Mouse (Mus musculus) activated CD4-positive, CD25-positive, alpha-beta regulatory T cell, adult 4 months (primary cell): ENCODE results near the gene Nat8f5. TPM values are rescaled to one million over a fixed set of nuclear protein-coding genes. Genes with fewer than 3 reads are reported as not detected.
"Not testable (repeated sequence)": the region's sequence is repeated elsewhere in the genome, so short reads cannot be mapped to it uniquely, and the experiment has no call there.

Experiments used
- ATAC-seq: one replicate; pipeline ENCODE4 v1.8.0; 2017
- polyA plus RNA-seq, 2 experiments: library from polyadenylated mRNA; unstranded; fragments of 100-300 nt; shearing (Covaris generic); gene quantifications; one replicate each; pipeline ENCODE4 v1.2.1; 2017

Gene Nat8f5
- not detected for polyA plus RNA-seq

GRCm38 (mm10) chr6:85820837-85821236 is at the start of gene Nat8f5, which contains the start of gene Nat8f6:
Gene Nat8f5 (minus strand): TSS chr6:85820972.
Gene Nat8f6 (minus strand): TSS chr6:85820954.
- no peak for ATAC-seq

- not testable (repeated sequence) for ATAC-seq
These were observed 48.2 kb upstream of the Nat8f5 start, which contains the start of gene Nat8f2 for GRCm38 (mm10) chr6:85869006-85869405. Gene Nat8f2 (minus strand): TSS chr6:85869158.

GRCm38 (mm10) chr6:85867726-85868690 is 47.2 kb upstream of the Nat8f5 start:
- ATAC-seq: no peak

GRCm38 (mm10) chr6:85866995-85867394 is 46.2 kb upstream of the Nat8f5 start:
- ATAC-seq: not testable (repeated sequence)

- not testable (repeated sequence) for ATAC-seq
These were observed 45.4 kb upstream of the Nat8f5 start for GRCm38 (mm10) chr6:85866166-85866565.

GRCm38 (mm10) chr6:85864900-85865639 is 44.3 kb upstream of the Nat8f5 start:
- ATAC-seq: not testable (repeated sequence)

- ATAC-seq: no peak
These were observed 43.1 kb upstream of the Nat8f5 start for GRCm38 (mm10) chr6:85863840-85864239.

- no peak for ATAC-seq
These were observed 42.4 kb upstream of the Nat8f5 start for GRCm38 (mm10) chr6:85863136-85863535.

- ATAC-seq: no peak
These were observed 41.8 kb upstream of the Nat8f5 start for GRCm38 (mm10) chr6:85862565-85862964.

- no peak for ATAC-seq
These were observed 40.5 kb upstream of the Nat8f5 start for GRCm38 (mm10) chr6:85861247-85861646.

GRCm38 (mm10) chr6:85856194-85856678 is 35.5 kb upstream of the Nat8f5 start:
- no peak for ATAC-seq

GRCm38 (mm10) chr6:85853481-85853880 is 32.7 kb upstream of the Nat8f5 start:
- ATAC-seq: no peak

- ATAC-seq: no peak
These were observed 30.4 kb upstream of the Nat8f5 start for GRCm38 (mm10) chr6:85851062-85851773.

GRCm38 (mm10) chr6:85849240-85849639 is 28.5 kb upstream of the Nat8f5 start:
- no peak for ATAC-seq

GRCm38 (mm10) chr6:85848140-85848539 is 27.4 kb upstream of the Nat8f5 start:
- no peak for ATAC-seq

GRCm38 (mm10) chr6:85846921-85847320 is 26.1 kb upstream of the Nat8f5 start:
- no peak for ATAC-seq

GRCm38 (mm10) chr6:85843677-85844458 is 23.1 kb upstream of the Nat8f5 start:
- not testable (repeated sequence) for ATAC-seq

GRCm38 (mm10) chr6:85839982-85840381 is 19.2 kb upstream of the Nat8f5 start:
- ATAC-seq: no peak

GRCm38 (mm10) chr6:85838674-85839073 is 17.9 kb upstream of the Nat8f5 start:
- ATAC-seq: no peak

- not testable (repeated sequence) for ATAC-seq
These were observed 16.5 kb upstream of the Nat8f5 start for GRCm38 (mm10) chr6:85837307-85837706.

- ATAC-seq: not testable (repeated sequence)
These were observed 16.1 kb upstream of the Nat8f5 start for GRCm38 (mm10) chr6:85836827-85837226.
